In genomic region chr6:113668287-113669154, GRCm38 (mm10) we compare ENCODE assay signal across 7 mouse cellular contexts. TPM values are rescaled to one million over a fixed set of nuclear protein-coding genes. Genes with fewer than 3 reads are reported as not detected.
DNase-seq lines count a peak whose midpoint lies in the region; ATAC-seq lines count a peak whose summit lies in the region.

No protein-coding gene starts in this region.

- 48% methylated on average over 15 of the region's 15 CpGs for whole genome bisulfite sequencing in midbrain, embryonic 16.5 days

- no peaks in the 10 kb centered on the region for H3K9me3 ChIP-seq in midbrain, embryonic 16.5 days (replicated peaks; ENCODE audit: control insufficient read depth, low read length, poor library complexity, severe bottlenecking)

- H3K4me3 ChIP-seq in midbrain, embryonic 16.5 days (ENCODE audit: low read depth, low read length): no peak overlapping the region

- no peaks in the 10 kb centered on the region for H3K27me3 ChIP-seq in midbrain, embryonic 16.5 days (ENCODE audit: control insufficient read depth, insufficient read depth, low read depth, low read length)

- H3K9ac ChIP-seq in midbrain, embryonic 16.5 days (ENCODE audit: low read depth, low read length): no peak overlapping the region

- ATAC-seq in megakaryocyte-erythroid progenitor cell, adult 5-6 weeks (replicated peaks; ENCODE audit: low FRiP score, low TSS enrichment, poor library complexity, severe bottlenecking): peak; percentile 52
- no peak for ATAC-seq in midbrain, embryonic 16.5 days

- H3K4me2 ChIP-seq in midbrain, embryonic 16.5 days (ENCODE audit: low read length): no peak overlapping the region

- H3K27ac ChIP-seq in midbrain, embryonic 16.5 days (ENCODE audit: low read length): no peak overlapping the region

- DNase-seq in CD8-positive naive resting alpha-beta T cell, adult 2 months (ENCODE audit: low read depth in 2 of 2, low spot score in 2 of 2): peak; percentile 61 to 63
- peak; percentile 80 for DNase-seq in R1 (ENCODE audit: low read depth, low spot score)
- DNase-seq in heart, adult 9 months (ENCODE audit: low spot score in 2 of 2): peak; percentile 84 to 91
- peak; percentile 37 to 59 for DNase-seq in kidney, postnatal 4 days
- DNase-seq in thymus, postnatal 36 days: peak; percentile 54 to 61

- no peaks in the 10 kb centered on the region for H3K36me3 ChIP-seq in midbrain, embryonic 16.5 days (ENCODE audit: control insufficient read depth, insufficient read depth, low read length)

- no peaks in the 10 kb centered on the region for H3K4me1 ChIP-seq in midbrain, embryonic 16.5 days (ENCODE audit: control insufficient read depth, insufficient read depth, low read length)

RNA-seq across cellular contexts. Expression of gene Tatdn2, which starts 28.3 kb away (rescaled TPM):
- 48.5 and 69.9 TPM in 2 replicates for total RNA-seq in megakaryocyte-erythroid progenitor cell, adult 5-6 weeks (2014; fragmentation: Nextera tagmentation)
- 152 and 155 TPM in 2 replicates for total RNA-seq in megakaryocyte-erythroid progenitor cell, adult 5-6 weeks (2017)
- polyA plus RNA-seq in midbrain, embryonic 16.5 days (2015; fragmentation: Nextera tagmentation; extraction: Ambion mirVana): 0.89 and 1.1 TPM in 2 replicates

RNA-seq across cellular contexts. Expression of gene Irak2, which starts 30.3 kb away (rescaled TPM):
- total RNA-seq in megakaryocyte-erythroid progenitor cell, adult 5-6 weeks (2014; fragmentation: Nextera tagmentation): 18.6 and 21.6 TPM in 2 replicates
- total RNA-seq in megakaryocyte-erythroid progenitor cell, adult 5-6 weeks (2017): 30.4 and 37.3 TPM in 2 replicates
- 1.3 and 2.1 TPM in 2 replicates for polyA plus RNA-seq in midbrain, embryonic 16.5 days (2015; fragmentation: Nextera tagmentation; extraction: Ambion mirVana)

RNA-seq across cellular contexts. Expression of gene Vhl, which starts 44.8 kb away (rescaled TPM):
- 12.5 and 15.2 TPM in 2 replicates for total RNA-seq in megakaryocyte-erythroid progenitor cell, adult 5-6 weeks (2014; fragmentation: Nextera tagmentation)
- 7.8 and 8.6 TPM in 2 replicates for total RNA-seq in megakaryocyte-erythroid progenitor cell, adult 5-6 weeks (2017)
- 70.1 and 77.8 TPM in 2 replicates for polyA plus RNA-seq in midbrain, embryonic 16.5 days (2015; fragmentation: Nextera tagmentation; extraction: Ambion mirVana)

RNA-seq across cellular contexts. Expression of gene Ghrl, which starts 51.2 kb away (rescaled TPM):
- not detected in 2 replicates for total RNA-seq in megakaryocyte-erythroid progenitor cell, adult 5-6 weeks (2014; fragmentation: Nextera tagmentation)
- total RNA-seq in megakaryocyte-erythroid progenitor cell, adult 5-6 weeks (2017): not detected in 2 replicates
- polyA plus RNA-seq in midbrain, embryonic 16.5 days (2015; fragmentation: Nextera tagmentation; extraction: Ambion mirVana): 0.36 and 1.2 TPM in 2 replicates
